Mouse (Mus musculus) right cerebral cortex, adult 18-20 months (tissue): ENCODE measurements at regions not wholly inside any gene's neighbourhood (a gene's known extent, or its start where the extent isn't known, plus 50 kb on each side); places are given as distances from the start of the nearest gene placed in this dataset.
A peak's percentile ranks its signal among the peaks of the same experiment; 100 is the strongest.

Experiments
- DNase-seq: peaks from one replicate; pipeline ENCODE4 v3.0.0; 2022; ENCODE audit warnings: mixed read lengths

GRCm38 (mm10) chr4:90437375-90438190 is 219.0 kb downstream of the Zfp352 start:
- DNase-seq = peak; percentile 26

DNA sequence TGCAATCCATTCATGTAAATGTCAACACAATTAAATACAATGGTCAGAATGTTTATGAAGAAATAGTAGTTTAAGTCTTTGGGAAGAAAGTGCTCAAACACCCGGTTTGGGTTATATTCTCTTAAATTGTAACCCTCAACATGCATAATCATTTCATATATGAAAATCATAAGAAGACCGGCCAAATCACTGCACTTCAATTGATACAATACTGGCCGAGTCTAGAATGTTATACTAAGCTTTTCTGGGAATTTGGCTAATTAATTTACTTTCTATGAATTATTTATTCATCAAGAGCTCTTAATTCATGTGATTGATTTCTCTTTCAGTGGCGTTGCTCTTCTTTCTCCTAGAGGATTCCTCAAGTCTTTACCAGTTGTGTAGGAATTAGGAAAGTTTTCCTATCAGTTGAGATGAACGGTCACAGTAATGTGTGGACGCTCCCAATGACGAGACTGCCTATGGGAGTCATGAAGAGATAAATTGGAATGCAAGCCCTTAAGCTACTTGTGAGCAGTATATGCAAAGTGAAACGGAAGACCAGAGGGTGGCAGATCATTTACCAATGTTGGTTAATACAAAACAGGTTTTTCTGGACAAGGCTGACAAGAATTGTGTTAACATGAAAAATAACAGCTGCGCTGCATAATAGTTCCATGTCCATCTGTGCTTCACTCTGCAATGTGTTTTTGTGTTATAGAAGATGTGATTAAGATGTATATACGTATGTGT is 219.7 kb downstream of the Zfp352 start:
- DNase-seq = no peak

GRCm38 (mm10) chr4:90445268-90445667 is 226.6 kb downstream of the Zfp352 start:
- DNase-seq = no peak

DNA sequence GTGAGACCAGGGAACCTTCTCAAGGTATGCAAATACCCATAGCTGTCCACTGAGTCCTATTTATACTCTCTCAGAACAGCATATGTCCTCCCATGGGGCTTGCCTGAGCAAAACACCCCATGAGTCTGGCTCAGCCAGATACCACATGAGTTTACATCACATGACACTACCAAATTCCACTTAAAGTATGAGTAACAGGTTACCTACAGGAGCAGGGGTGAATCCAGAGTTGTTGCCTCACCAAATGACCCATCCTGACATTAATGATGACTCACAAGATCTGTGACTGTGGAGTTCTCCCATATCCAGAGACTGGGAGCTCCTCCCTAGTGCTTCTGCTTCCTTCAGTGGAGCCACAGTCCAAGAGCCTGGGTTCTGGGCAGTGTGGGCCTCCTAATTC is 234.0 kb downstream of the Zfp352 start:
- DNase-seq = no peak

DNA sequence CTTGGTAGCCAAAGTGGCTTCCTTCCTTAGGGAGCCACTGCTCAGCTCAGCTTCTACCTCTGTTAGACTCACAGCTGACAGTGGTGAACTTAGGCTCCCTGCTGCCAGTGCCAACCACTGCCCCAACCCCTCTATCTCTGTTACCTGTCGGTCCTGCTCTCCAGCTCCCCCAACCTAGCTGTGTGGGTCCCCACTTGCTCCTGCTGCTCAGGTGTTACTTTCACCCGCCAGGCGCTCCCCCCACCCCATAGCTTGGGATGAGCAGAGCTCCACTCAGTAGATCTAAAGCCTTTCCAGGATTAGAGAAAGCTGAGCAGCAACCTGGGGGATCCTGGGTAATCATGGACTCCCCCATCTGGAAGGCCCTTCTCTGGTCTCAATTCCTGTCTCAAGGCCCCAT is 234.4 kb downstream of the Zfp352 start:
- DNase-seq = no peak

DNA sequence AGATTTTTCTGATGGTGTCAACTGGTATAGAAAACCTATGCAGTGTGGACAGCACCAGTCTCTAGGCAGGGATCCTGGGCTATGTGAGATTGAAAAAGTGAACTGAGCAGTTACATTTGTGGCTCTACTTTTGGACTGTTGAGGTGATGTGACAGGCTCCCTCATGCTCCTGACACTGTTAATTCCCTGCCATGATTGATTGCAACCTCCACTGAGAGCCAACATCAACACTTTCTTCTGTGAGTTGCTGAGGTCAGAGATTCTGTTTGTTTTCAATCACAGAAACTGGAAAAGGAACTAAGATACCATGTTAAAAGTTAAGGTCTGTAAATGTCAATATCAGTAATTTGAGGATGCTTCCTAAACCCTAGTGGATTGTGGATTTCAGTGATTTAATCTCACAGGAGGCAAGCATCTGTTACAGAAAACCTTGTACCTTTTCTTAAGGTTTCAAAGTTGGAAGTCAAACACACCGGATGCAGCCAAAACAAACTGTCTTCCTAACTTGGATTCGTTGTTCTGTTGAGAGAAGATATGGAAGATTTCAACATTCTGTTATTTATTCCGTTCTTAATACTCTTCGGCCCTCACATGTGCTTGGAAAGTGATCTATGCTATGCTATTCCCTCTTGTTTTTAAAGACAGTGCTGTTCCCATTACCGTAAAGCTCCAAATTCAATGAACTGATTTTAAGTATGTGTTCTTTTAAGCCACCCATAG is 278.4 kb downstream of the Zfp352 start:
- no peak for DNase-seq
